Mouse (Mus musculus): ENCODE measurements at regions not wholly inside any gene's neighbourhood (a gene's known extent, or its start where the extent isn't known, plus 50 kb on each side); places are given as distances from the start of the nearest gene placed in this dataset.
"Not testable (repeated sequence)": the region's sequence is repeated elsewhere in the genome, so short reads cannot be mapped to it uniquely, and the experiment has no call there.

- DNase-seq = not testable (repeated sequence)
Measured at GRCm38 (mm10) chr12:92883091-92883490, 1034.1 kb upstream of the Sel1l start.

DNA sequence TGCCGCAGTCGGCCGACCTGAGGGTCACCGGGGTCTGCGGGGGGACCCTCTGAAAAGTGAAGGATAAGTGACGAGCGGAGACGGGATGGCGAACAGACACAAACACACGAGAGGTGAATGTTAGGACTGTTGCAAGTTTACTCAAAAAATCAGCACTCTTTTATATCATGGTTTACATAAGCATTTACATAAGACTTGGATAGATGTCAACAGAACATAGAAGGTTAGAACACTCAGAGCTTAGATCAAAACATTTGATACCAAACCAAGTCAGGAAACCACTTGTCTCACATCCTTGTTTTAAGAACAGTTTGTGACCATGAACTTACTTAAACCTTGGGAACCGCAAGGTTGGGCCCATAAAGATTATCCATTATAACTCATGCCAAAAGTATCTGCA is 1033.6 kb upstream of the Sel1l start:
- DNase-seq = not testable (repeated sequence)

- no peak for DNase-seq
Measured at GRCm38 (mm10) chr12:92873602-92874001, 1024.6 kb upstream of the Sel1l start.

- DNase-seq = no peak
Measured at GRCm38 (mm10) chr12:92869336-92869735, 1020.4 kb upstream of the Sel1l start.

- no peak for DNase-seq
Measured at GRCm38 (mm10) chr12:92823090-92823786, 974.3 kb upstream of the Sel1l start.

DNA sequence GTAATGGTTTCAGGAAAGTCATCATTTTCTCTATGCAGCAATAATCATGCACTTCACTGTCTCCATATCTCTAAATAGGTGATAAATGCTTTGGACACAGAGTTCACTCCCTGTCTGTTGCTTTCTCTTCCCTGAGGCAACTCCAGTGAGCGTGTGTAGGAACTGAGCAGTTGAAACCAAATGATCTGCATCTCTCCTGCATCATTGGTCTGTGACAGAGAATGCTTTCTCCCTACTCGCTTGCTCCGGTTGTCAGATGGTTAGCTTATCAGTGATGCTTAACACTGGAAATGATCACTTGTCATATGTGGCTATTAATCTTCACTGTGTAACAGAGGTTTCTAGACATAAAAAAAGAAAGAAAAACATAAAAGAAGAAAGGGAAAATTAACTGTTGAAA is 969.7 kb upstream of the Sel1l start:
- DNase-seq = no peak

DNA sequence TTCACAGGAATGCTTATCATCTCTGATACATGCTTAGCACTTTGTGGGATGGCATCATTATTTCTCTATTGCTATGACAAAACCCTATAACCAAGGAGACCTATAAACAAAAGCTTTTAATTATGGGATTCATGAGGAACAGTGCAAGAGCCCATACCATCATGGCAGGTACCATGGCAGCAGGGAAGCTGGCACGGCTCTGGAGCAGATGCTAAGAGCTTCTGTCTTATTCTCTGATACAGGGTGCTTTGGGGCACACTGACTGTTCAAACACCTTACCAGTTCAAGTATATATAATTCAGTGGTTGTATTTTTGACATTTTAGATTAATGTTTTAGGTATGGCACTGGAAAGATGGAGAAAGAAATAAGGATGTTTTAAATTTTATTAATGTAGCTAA is 952.2 kb upstream of the Sel1l start:
- DNase-seq = no peak

- no peak for DNase-seq
Measured at GRCm38 (mm10) chr12:92783362-92783761, 934.4 kb upstream of the Sel1l start.

- DNase-seq = no peak
Measured at GRCm38 (mm10) chr12:92779695-92780292, 930.8 kb upstream of the Sel1l start.

DNA sequence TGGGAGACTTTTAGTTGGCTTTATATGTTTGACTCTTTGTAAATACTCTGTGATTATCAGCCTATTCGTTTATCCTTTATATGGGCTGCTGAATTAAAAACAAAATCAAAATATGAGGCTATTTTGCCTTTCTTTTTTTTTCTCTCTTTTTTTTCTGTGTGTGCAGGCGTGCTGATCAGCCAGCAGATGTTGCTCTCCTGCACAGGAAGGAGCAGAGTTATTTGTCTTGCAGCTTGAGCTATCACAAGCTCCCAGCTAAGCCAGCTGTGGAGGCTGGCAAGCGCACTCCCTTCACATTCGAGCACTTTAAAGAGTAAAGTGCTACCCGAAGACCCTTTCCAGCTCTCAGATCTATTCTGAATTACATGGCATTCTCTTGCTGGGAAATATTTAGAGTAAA is 926.7 kb upstream of the Sel1l start:
- DNase-seq = no peak

- DNase-seq = no peak
Measured at GRCm38 (mm10) chr12:92748576-92748975, 899.6 kb upstream of the Sel1l start.

DNA sequence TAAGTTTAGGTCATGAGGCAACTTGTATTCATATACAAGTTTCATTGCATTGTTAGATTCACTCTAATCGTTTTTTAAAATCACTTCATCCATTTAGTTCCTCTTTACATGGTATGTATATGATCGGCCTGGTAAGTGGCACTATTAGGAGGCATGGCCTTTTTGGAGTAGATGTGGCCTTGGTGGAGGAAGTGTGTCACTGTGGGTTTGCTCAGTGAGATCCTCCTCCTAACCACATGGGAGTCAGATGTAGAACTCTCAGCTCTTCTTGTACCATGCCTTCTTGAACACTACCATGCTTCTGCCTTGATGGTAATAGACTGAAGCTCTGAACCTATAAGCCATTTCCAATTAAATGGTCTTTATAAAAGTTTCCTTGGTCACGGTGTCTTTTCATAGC is 891.9 kb upstream of the Sel1l start:
- DNase-seq = no peak

- DNase-seq = no peak
Measured at GRCm38 (mm10) chr12:92739196-92739595, 890.2 kb upstream of the Sel1l start.

- DNase-seq = no peak
Measured at GRCm38 (mm10) chr12:92737623-92738370, 888.8 kb upstream of the Sel1l start.

DNA sequence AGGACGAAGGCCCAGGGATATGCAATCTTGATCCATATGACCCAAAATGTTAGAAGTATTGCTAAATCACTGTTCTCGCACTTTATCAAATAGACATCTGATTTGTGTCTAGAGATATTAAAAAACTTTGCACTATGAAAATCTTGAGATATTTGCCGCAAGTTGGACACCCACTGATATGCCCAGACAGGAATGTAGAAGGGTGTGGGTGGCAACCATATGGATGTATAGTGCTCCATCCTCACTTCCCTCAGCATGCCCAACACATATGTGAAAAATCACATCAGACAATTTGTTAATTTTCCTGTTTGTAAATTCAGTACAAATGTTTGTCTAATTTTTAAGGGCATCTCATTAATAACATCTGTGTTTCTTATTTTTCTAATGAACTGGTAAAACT is 874.1 kb upstream of the Sel1l start:
- DNase-seq = no peak

- DNase-seq = no peak
Measured at GRCm38 (mm10) chr12:92713415-92713814, 864.5 kb upstream of the Sel1l start.

DNA sequence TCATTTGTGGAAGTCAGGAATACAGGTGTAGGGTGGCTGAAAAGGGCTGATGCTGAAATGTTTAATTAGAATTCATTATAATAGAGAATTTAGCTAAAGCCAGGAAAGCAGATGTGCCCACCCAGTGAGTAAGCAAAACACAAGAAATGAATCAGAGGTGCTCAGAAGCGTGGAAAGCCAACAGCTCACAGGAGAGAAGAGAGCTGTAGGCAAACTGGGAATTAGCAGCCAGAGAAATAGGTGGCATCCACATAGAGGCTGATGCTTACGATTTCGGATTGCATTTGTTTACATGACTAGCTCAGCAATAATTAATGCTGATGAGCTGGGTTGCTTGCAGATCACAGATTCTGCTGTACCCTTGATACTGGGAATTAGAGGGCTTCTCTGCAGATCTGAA is 859.5 kb upstream of the Sel1l start:
- DNase-seq = no peak

DNA sequence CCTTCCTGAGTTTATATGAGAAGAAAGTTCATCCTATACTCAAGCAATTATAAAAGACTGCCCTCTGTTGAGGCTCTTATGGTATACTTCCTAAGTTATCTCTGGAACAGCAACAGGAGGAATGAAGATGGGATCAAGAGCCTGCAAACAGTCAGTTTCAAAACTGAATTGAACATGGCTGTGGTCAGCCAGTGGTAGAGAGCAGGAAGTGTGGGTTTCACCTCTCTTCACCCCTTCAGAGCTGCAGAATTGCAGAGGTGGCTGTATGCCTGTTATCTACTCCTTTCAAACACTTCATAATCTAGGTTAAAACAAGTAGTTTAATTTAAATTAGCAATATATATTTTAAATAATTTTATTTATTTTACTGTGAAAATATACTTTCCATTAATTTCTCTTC is 854.8 kb upstream of the Sel1l start:
- no peak for DNase-seq

GRCm38 (mm10) chr12:92692956-92693355 is 844.0 kb upstream of the Sel1l start:
- no peak for DNase-seq

GRCm38 (mm10) chr12:92672396-92672795 is 823.4 kb upstream of the Sel1l start:
- no peak for DNase-seq

GRCm38 (mm10) chr12:92646634-92647033 is 797.7 kb upstream of the Sel1l start:
- DNase-seq = no peak

GRCm38 (mm10) chr12:92645006-92645624 is 796.2 kb upstream of the Sel1l start:
- no peak for DNase-seq

GRCm38 (mm10) chr12:92619120-92619519 is 770.2 kb upstream of the Sel1l start:
- no peak for DNase-seq

- no peak for DNase-seq
Measured at GRCm38 (mm10) chr12:92618519-92618918, 769.6 kb upstream of the Sel1l start.

Measured in right cerebral cortex, postnatal 25 days (tissue).